Mouse (Mus musculus) intestine, embryonic 14.5 days (tissue): ENCODE data around the gene Eps8l3. TPM values are rescaled to one million over a fixed set of nuclear protein-coding genes. Genes with fewer than 3 reads are reported as not detected.

ENCODE experiments used
- ATAC-seq: fragments of 200-750 bp; cut with Nextera tagmentation; replicated peaks from 2 replicates; pipeline ENCODE4 v1.8.0; 2017; ENCODE audit warnings: low read depth, moderate number of reproducible peaks, moderate TSS enrichment, moderate library complexity; ENCODE audit not compliant: low FRiP score, low TSS enrichment
- DNase-seq: peaks from one replicate; pipeline ENCODE4 v3.0.0-alpha.2; 2018; ENCODE audit warnings: low spot score
- H3K27ac ChIP-seq: fragments of 300-500 bp; sonication (generic); 2 replicates; pipeline ENCODE4 v1.5.1; 2014; ENCODE audit warnings: low read depth, mild to moderate bottlenecking, control low read depth
- H3K27me3 ChIP-seq: fragments of 300-500 bp; sonication (generic); replicated peaks from 2 replicates; pipeline ENCODE4 v1.6.1; 2014; ENCODE audit warnings: low read length, control low read depth; ENCODE audit not compliant: control insufficient read depth, insufficient read depth
- H3K36me3 ChIP-seq: fragments of 300-500 bp; sonication (generic); 2 replicates; pipeline ENCODE4 v1.6.1; 2014; ENCODE audit warnings: low read length, control low read depth; ENCODE audit not compliant: control insufficient read depth, insufficient read depth
- H3K4me1 ChIP-seq: fragments of 300-500 bp; sonication (generic); replicated peaks from 2 replicates; pipeline ENCODE4 v1.6.1; 2014; ENCODE audit warnings: low read length, control low read depth, mixed read lengths; ENCODE audit not compliant: control insufficient read depth, insufficient read depth
- H3K4me2 ChIP-seq: fragments of 300-500 bp; sonication (generic); 2 replicates; pipeline ENCODE4 v1.6.1; 2014; ENCODE audit warnings: low read length
- H3K4me3 ChIP-seq: fragments of 300-500 bp; sonication (generic); 2 replicates; pipeline ENCODE4 v1.5.1; 2014; ENCODE audit warnings: low read depth, low read length, control low read depth, mixed read lengths
- H3K9ac ChIP-seq: fragments of 300-500 bp; sonication (generic); 2 replicates; pipeline ENCODE4 v1.6.1; 2014; ENCODE audit warnings: mild to moderate bottlenecking, low read length
- H3K9me3 ChIP-seq: fragments of 300-500 bp; sonication (generic); 2 replicates; pipeline ENCODE4 v1.6.1; 2016; ENCODE audit warnings: low read length, control low read depth; ENCODE audit not compliant: control insufficient read depth
- whole genome bisulfite sequencing: fragments of 180-500 bp; shearing (Covaris S2); extraction: QIAGEN DNeasy Blood & Tissue Kit; methylation state at CpG from one replicate; pipeline ENCODE4 v1.1.7; 2014; 5-methylcytosine and 5-hydroxymethylcytosine counted together
- polyA plus RNA-seq: library from polyadenylated mRNA; unstranded; fragments of >200 nt; fragmentation: Nextera tagmentation; extraction: Ambion mirVana; gene quantifications from 2 replicates; pipeline ENCODE4 v1.2.1, GENCODE M21; 2014

Gene Eps8l3
- polyA plus RNA-seq, 1 experiment from 2014 or later, result 82.6 TPM

DNA sequence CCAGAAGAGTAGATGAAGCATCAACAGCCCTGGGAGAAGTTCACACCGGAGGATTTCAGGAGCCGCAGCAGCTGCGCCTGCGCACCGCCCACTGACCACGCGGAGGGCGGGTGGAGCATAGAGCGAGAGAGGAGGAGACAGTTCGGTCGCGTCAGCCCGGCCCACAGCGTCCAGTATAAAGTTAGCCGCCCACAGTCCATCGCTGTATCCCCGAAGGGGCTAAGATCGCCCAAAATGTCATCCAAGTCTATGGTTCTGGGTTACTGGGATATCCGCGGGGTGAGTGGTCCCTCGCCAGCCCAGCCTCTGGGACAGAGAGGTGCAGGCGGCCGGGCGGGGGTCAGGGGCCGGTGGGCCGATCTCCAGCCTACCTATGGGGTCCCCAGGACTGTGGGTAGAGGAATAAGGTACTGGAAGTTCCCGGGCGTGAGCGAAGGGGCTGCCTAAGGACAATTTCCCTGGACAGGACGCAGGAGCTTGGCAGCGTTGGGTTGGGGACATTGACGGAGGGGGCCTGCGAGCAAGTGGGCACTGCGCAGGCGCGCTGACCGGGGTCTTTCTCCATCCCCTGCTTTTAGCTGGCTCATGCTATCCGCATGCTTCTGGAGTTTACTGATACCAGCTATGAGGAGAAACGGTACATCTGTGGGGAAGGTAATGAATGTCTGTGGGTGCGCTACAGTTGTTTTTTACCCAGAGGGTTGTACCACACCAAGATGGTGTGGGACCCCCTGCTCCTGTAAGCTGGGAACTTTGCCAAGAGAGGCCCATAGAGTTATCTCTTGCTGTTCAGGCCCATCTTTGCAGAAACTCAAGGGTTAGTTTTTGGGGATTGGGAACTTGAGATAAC, 18.9 kb downstream of the Eps8l3 start, which contains the start of gene Gstm5:
TSS of gene Gstm5 (plus strand) at position 102 of the 850 bp plus-strand sequence.
- Histone ChIP-seq H3K9me3 (no peaks in the 10 kb centered on the region), H3K4me3 (peak within 1 kb of the TSS; percentile 70), H3K27ac (peak within 1 kb of the TSS; percentile 67), H3K4me1 (peaks cover 3% of the 10 kb centered on the region; the same call in 1 of the 2 replicates), H3K4me2 (peak within 1 kb of the TSS; percentile 69), H3K36me3 (peaks cover 33% of the 10 kb centered on the region), H3K27me3 (no peaks in the 10 kb centered on the region), H3K9ac (peak within 1 kb of the TSS; percentile 74)
- WGBS, result 6% methylated on average over 40 of the region's 40 CpGs
- DNase-seq (peak; percentile 89), ATAC-seq (peak; percentile 92)

DNA sequence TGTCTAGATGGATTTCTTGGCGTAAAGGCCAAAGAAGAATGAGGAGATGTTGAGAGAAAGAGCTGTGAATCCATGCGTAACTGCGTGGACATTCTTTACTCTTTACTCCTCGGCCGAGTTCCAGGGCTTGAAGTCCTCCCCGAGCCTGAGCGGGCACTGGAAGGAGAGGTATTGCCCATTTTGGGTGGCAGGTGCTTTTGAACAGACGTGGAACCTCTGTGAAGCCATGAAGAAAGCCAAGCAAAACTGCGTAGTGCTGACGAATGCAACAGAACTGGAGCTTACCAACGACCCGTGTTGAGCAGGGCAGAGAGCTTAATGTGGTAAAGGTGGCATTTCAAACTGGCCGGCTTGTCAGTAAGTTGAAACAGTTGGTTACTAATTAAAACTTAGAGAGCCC, 21.7 kb downstream of the Eps8l3 start:
- WGBS, result 96% methylated on average over 13 of the region's 13 CpGs
- peaks cover 3% of the 10 kb centered on the region; the same call in 1 of the 2 replicates for H3K4me1 ChIP-seq
- H3K9ac ChIP-seq, result no peak overlapping the region
- no peaks in the 10 kb centered on the region for H3K9me3 ChIP-seq
- no peak overlapping the region for H3K4me2 ChIP-seq
- no peak for DNase-seq
- no peak overlapping the region for H3K4me3 ChIP-seq
- peaks cover 21% of the 10 kb centered on the region for H3K36me3 ChIP-seq
- no peaks in the 10 kb centered on the region for H3K27me3 ChIP-seq
- no peak for ATAC-seq
- no peak overlapping the region for H3K27ac ChIP-seq

DNA sequence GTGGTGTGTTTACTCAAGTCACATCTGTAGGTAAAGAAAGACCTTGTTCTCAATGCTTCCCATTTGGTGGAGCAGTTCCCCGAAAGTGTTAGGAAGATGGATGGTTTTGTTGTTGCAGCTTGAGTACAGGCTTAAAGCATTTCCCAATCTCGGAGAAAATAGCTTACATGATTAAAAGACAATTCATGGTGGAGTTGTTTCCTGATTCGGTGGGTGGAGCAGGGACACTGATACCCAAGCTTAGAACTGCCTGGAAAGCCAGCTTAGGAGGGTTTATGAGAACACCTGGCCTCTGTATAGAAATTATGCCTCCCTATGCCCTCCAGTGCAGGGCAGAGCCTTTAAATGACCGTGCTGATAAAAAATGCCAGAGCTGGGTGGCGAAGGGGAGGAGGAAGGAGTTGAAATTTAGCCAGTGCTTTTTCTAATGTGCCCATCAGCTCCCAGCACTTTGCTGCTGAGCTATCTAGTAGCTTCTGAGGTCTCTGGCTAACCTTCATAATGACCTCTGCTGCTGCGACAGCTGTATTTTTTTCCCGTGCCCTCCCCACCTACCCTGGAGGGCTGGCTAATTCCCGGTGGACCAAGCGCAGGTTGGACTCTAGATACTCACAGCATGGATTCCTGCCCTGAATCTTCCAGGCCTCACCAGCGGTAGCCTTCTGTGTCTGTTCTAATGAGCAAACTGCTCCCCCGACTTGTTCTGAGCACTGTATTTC, 24.1 kb downstream of the Eps8l3 start:
- H3K27ac ChIP-seq, result no peak overlapping the region
- DNase-seq (no peak), ATAC-seq (no peak)
- H3K9me3 ChIP-seq, result no peaks in the 10 kb centered on the region
- no peaks in the 10 kb centered on the region for H3K27me3 ChIP-seq
- peaks cover 19% of the 10 kb centered on the region for H3K36me3 ChIP-seq
- H3K4me3 ChIP-seq, result no peak overlapping the region
- H3K4me2 ChIP-seq, result no peak overlapping the region
- H3K4me1 ChIP-seq, result no peaks in the 10 kb centered on the region
- 62% methylated on average over 11 of the region's 11 CpGs for WGBS
- no peak overlapping the region for H3K9ac ChIP-seq

DNA sequence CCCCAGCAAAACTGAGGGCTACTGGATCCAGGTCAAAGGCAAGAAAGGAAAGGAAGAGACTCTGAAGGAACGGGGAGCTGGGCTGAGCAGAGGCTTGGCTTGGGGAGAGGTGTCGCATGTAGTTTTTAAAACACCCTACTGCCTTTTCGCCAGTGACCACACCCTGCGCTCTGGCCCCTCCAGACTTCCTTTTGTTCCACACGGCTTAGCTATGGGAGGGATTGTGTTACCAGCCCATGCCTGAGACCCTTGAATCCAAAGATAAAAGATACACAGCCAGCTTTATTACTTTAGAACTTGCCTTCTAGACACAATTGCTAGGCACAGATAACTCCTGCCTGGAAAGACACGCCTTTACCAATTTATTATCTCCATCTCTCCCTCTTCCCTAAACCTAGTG, 28.9 kb downstream of the Eps8l3 start:
- Histone ChIP-seq H3K36me3 (no peaks in the 10 kb centered on the region), H3K4me3 (no peak overlapping the region), H3K27me3 (no peaks in the 10 kb centered on the region), H3K9ac (no peak overlapping the region), H3K4me2 (no peak overlapping the region), H3K4me1 (no peaks in the 10 kb centered on the region; the same call in 1 of the 2 replicates), H3K27ac (no peak overlapping the region), H3K9me3 (no peaks in the 10 kb centered on the region)
- no peak for DNase-seq
- 68% methylated on average over 6 of the region's 6 CpGs for WGBS
- no peak for ATAC-seq

DNA sequence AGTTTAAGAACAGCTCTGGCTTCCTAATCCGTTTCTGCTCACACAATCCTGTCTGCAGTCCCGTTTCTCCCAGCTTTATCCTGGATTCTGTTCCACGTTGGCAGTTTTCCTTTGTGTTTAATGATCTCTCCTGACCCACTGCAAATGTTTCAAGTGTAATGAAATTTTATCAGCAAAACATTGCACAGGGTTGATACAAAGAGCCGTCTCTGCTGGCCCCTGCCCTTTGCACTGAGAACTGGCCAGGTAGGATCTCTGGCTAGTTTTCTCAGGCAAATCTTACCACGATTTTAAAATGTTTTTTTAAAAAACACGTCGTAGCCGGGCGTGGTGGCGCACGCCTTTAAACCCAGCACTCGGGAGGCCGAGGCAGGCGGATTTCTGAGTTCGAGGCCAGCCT, 39.6 kb downstream of the Eps8l3 start:
- no peak overlapping the region for H3K27ac ChIP-seq
- no peak overlapping the region for H3K4me3 ChIP-seq
- no peaks in the 10 kb centered on the region for H3K4me1 ChIP-seq

DNA sequence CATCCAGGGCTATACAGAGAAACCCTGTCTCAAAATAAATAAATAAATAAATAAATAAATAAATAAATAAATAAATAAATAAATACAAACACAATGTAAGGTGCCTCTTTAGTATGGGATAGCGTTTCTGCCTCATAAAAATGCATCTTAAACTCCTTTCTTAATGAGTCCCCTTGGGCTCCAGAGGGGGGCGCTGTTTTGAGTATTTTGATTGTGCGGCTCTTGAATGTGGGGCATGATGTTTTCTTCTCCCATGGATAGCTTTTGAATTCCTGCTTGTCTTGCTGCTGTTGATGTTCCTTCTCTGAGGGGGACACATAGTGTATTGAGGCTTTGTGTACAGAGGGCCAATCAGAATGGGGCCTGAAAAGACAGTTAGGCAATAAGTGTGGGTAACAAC, 40.1 kb downstream of the Eps8l3 start:
- WGBS, result 80% methylated on average over 3 of the region's 3 CpGs
- Histone ChIP-seq H3K9me3 (no peaks in the 10 kb centered on the region), H3K4me2 (no peak overlapping the region), H3K27ac (no peak overlapping the region), H3K9ac (no peak overlapping the region), H3K4me3 (no peak overlapping the region), H3K36me3 (no peaks in the 10 kb centered on the region), H3K4me1 (no peaks in the 10 kb centered on the region), H3K27me3 (no peaks in the 10 kb centered on the region)
- no peak for ATAC-seq
- DNase-seq, result no peak

More for the DNA sequence above, 39.6 kb downstream of the Eps8l3 start:
- H3K4me2 ChIP-seq, result no peak overlapping the region
- H3K9me3 ChIP-seq, result no peaks in the 10 kb centered on the region
- no peak overlapping the region for H3K9ac ChIP-seq
- ATAC-seq (no peak), DNase-seq (no peak)
- H3K36me3 ChIP-seq, result no peaks in the 10 kb centered on the region
- WGBS, result 75% methylated on average over 15 of the region's 15 CpGs
- H3K27me3 ChIP-seq, result no peaks in the 10 kb centered on the region

DNA sequence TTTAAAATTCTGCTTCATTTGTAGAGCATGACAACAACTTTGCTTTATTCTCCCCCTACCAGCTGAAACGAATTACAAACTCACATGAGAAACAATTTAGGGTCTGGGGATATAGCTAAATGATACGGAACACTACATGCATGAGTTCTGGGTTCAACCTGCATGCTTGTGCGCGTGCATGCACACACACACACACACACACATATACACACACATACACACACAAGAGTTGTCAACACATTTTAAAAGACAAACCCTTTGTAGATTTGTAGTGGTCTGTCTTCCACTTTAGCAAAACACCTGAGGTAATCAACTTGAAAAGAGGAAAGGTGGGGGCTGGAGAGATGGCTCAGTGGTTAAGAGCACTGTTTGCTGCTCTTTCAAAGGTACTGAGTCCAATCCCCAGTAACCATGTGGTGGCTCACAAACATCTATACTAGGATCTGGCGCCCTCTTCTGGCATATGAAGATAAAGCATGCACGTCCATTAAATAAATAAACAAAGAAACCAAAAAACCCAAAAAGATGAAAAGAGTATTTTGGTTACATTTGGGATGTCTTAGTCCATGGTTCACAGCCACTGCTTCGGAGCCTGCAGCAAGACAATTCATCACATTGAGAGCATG, 40.9 kb downstream of the Eps8l3 start:
- Histone ChIP-seq H3K4me2 (no peak overlapping the region), H3K36me3 (no peaks in the 10 kb centered on the region), H3K4me3 (no peak overlapping the region), H3K27me3 (no peaks in the 10 kb centered on the region), H3K4me1 (no peaks in the 10 kb centered on the region), H3K9ac (no peak overlapping the region), H3K27ac (no peak overlapping the region), H3K9me3 (no peaks in the 10 kb centered on the region)
- ATAC-seq (0 out of 2 replicates have a peak, but pooled peaks have one; percentile 66), DNase-seq (peak; percentile 75)
- 64% methylated on average over 7 of the region's 7 CpGs for whole genome bisulfite sequencing

DNA sequence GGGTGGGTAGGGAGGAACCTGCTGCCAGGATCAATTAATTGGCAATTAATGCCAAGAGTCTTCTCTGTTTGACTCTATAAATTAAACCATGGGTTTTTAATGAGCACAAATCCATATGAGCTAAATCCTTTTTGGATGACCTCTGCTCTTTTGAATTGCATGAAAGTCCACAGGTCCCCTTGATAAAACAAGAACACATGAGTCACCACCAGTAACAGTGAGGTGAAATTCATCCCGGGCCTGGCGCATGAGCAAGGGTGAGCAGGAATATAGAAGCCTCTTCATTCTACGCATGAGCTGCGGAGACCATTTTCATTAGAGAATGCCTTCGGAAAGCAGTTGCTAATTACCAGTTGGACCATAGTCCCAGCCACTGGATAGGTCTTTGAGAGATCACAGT, 43.3 kb downstream of the Eps8l3 start:
- Histone ChIP-seq H3K4me3 (no peak overlapping the region), H3K36me3 (no peaks in the 10 kb centered on the region), H3K9ac (no peak overlapping the region), H3K4me1 (no peaks in the 10 kb centered on the region), H3K27me3 (no peaks in the 10 kb centered on the region), H3K27ac (no peak overlapping the region), H3K4me2 (no peak overlapping the region), H3K9me3 (no peaks in the 10 kb centered on the region)
- 90% methylated on average over 5 of the region's 5 CpGs for WGBS
- DNase-seq (no peak), ATAC-seq (no peak)
